Mouse (Mus musculus) heart, postnatal 0 days (tissue): ENCODE measurements around the gene Slc9a9. TPM values are rescaled to one million over a fixed set of nuclear protein-coding genes. Genes with fewer than 3 reads are reported as not detected.

ENCODE experiments used
- ATAC-seq: fragments of 200-750 bp; cut with Nextera tagmentation; 2 replicates; pipeline ENCODE4 v1.8.0; 2017; ENCODE audit warnings: low read depth, moderate number of reproducible peaks, moderate library complexity; ENCODE audit not compliant: insufficient read depth
- DNase-seq: peaks from one replicate; pipeline ENCODE4 v3.0.0-alpha.2; 2016; ENCODE audit warnings: low spot score
- H3K27ac ChIP-seq: fragments of 300-500 bp; sonication (generic); 2 replicates; pipeline ENCODE4 v1.5.1; 2014; ENCODE audit warnings: low read depth, mild to moderate bottlenecking
- H3K27me3 ChIP-seq: fragments of 300-500 bp; sonication (generic); 2 replicates; pipeline ENCODE4 v1.6.1; 2014; ENCODE audit warnings: low read length, mixed read lengths; ENCODE audit not compliant: control insufficient read depth, insufficient read depth
- H3K36me3 ChIP-seq: fragments of 300-500 bp; sonication (generic); replicated peaks from 2 replicates; pipeline ENCODE4 v1.6.1; 2014; ENCODE audit warnings: low read length, mixed read lengths; ENCODE audit not compliant: control insufficient read depth, insufficient read depth
- H3K4me1 ChIP-seq: fragments of 300-500 bp; sonication (generic); 2 replicates; pipeline ENCODE4 v1.6.1; 2014; ENCODE audit warnings: antibody characterized with exemption; ENCODE audit not compliant: control insufficient read depth, insufficient read depth
- H3K4me2 ChIP-seq: fragments of 300-500 bp; sonication (generic); 2 replicates; pipeline ENCODE4 v1.6.1; 2014; ENCODE audit warnings: low read depth, mild to moderate bottlenecking, low read length, moderate library complexity
- H3K4me3 ChIP-seq: fragments of 300-500 bp; sonication (generic); 2 replicates; pipeline ENCODE4 v1.5.1; 2014; ENCODE audit warnings: low read depth, low read length
- H3K9ac ChIP-seq: fragments of 300-500 bp; sonication (generic); replicated peaks from 2 replicates; pipeline ENCODE4 v1.6.1; 2014; ENCODE audit warnings: low read depth, low read length, mixed read lengths
- H3K9me3 ChIP-seq: fragments of 300-500 bp; sonication (generic); replicated peaks from 2 replicates; pipeline ENCODE4 v1.6.1; 2016; ENCODE audit warnings: low read length; ENCODE audit not compliant: control insufficient read depth
- CTCF ChIP-seq: IDR thresholded peaks from 2 replicates; pipeline ENCODE4 v1.5.1; 2016; ENCODE audit warnings: antibody characterized with exemption, control low read depth, low read depth
- EP300 ChIP-seq: IDR thresholded peaks from 2 replicates; pipeline ENCODE4 v1.6.1; 2016; ENCODE audit warnings: antibody characterized with exemption, low read depth
- WGBS: fragments of 180-500 bp; shearing (Covaris S2); extraction: QIAGEN DNeasy Blood & Tissue Kit; methylation state at CpG from one replicate; pipeline ENCODE4 v1.1.7; 2014; 5-methylcytosine and 5-hydroxymethylcytosine counted together
- polyA plus RNA-seq: library from polyadenylated mRNA; unstranded; fragments of >200 nt; fragmentation: Nextera tagmentation; extraction: Ambion mirVana; gene quantifications from 2 replicates; pipeline ENCODE4 v1.2.1, GENCODE M21; 2015
- total RNA-seq: library from RNA; depleted of rRNA; stranded (reverse); fragments of >200 nt; gene quantifications from 2 replicates; pipeline ENCODE4 v1.2.3, GENCODE M21; 2014; ENCODE audit warnings: low replicate concordance

The Slc9a9 gene
- total and polyA plus RNA-seq, 2 experiments from 2014 or later, result 1.9 to 7.1 TPM

DNA sequence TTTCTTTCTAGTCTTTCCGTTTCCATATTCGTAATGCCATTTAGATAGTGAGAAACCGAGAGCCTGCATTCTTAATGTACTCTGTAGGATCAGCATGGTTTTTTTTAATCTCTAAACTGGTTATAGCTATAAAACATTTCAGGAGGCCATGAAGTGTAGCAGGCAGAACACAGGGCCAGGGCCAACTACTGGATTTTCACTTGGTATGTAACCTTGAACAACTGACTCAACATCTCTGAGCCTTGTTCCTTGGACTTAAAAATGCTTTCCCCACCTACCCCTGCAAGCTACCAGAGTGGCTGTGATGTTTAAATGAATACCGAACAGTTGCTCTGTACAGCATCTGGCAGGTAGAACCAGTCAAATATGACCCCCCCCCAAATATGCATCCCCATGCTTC is 418.5 kb downstream of the Slc9a9 start:
- H3K4me3 ChIP-seq, result no peak overlapping the region
- ATAC-seq, result no peak

DNA sequence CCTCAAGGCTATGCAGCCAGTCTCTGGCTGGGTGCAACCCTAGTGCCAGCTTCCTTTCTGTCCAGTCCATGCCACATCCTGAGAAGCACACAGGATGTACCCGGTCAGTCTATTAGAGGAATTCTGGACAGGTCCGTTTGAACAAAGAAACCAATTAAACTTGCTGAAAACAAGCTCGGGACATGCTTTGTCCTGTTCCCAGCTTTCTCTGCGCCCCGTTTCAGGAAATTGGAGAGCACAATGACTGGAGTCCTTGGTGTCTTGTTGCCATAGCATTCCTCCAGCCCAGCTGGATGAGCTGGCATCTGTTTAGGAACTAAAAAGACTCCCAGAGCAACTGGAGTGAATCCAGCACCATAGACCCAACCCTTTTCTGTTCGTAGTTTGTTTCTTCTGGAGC is 419.3 kb downstream of the Slc9a9 start:
- Histone ChIP-seq H3K4me2 (no peak overlapping the region), H3K9me3 (no peaks in the 10 kb centered on the region), H3K27me3 (no peaks in the 10 kb centered on the region), H3K4me1 (no peaks in the 10 kb centered on the region), H3K36me3 (no peaks in the 10 kb centered on the region), H3K9ac (no peak overlapping the region), H3K27ac (no peak overlapping the region), H3K4me3 (no peak overlapping the region)
- 71% methylated on average over 6 of the region's 6 CpGs for WGBS
- ATAC-seq (no peak), DNase-seq (no peak)
- TF ChIP-seq EP300, result no peak
- TF ChIP-seq CTCF, result no peak

More for the DNA sequence above, 418.5 kb downstream of the Slc9a9 start:
- H3K27me3 ChIP-seq, result no peaks in the 10 kb centered on the region
- H3K9ac ChIP-seq, result no peak overlapping the region
- no peaks in the 10 kb centered on the region for H3K4me1 ChIP-seq
- TF ChIP-seq CTCF, result no peak
- TF ChIP-seq EP300, result no peak
- no peaks in the 10 kb centered on the region for H3K36me3 ChIP-seq
- no peaks in the 10 kb centered on the region for H3K9me3 ChIP-seq
- H3K27ac ChIP-seq, result no peak overlapping the region
- WGBS, result 90% methylated on average over 4 of the region's 4 CpGs
- H3K4me2 ChIP-seq, result no peak overlapping the region
- no peak for DNase-seq

DNA sequence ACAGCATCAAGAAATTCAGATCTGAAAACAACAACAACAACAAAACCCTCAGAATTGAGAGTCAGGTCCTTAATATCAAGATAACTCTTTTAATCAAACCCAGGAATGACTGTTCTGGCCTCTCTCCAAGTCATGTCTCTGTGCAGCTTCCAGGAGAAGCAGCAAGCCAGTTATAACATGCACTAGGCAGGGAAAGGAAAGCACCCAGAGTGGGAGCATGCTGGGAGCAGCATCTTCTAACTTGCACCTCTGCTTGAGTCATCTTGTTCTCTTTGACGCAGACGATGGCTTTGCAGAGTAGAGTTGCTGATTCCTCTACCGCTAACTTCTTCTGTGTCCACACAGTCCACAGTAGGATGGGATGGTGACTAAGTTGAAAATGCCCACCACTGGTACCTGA is 426.8 kb downstream of the Slc9a9 start:
- ATAC-seq (no peak), DNase-seq (no peak)
- TF ChIP-seq EP300 (no peak), CTCF (no peak)
- Histone ChIP-seq H3K27me3 (no peaks in the 10 kb centered on the region), H3K36me3 (no peaks in the 10 kb centered on the region), H3K9me3 (no peaks in the 10 kb centered on the region), H3K4me3 (no peak overlapping the region), H3K4me1 (no peaks in the 10 kb centered on the region), H3K9ac (no peak overlapping the region), H3K27ac (no peak overlapping the region), H3K4me2 (no peak overlapping the region)
- 89% methylated on average over 3 of the region's 3 CpGs for WGBS

DNA sequence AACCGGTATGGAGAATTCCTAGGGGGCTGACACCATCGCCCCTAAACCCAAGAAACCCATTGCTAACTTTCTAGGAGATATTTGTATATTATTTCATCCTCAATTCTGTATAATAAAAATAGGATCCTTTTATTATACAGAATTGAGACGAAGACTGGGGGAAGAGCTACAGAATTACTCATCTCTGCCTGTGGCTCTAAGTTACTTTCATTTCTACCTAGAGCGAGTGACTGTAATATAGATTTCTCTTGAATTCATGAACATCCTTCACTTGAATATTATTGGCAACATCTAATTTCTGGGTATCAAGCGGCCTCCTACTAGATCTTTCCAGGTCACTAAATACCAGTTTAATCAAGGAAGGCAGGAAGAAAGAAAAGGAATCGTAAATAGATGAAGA is 436.1 kb downstream of the Slc9a9 start:
- no peak for ATAC-seq
- whole genome bisulfite sequencing, result 83% methylated on average over 6 of the region's 6 CpGs
- Histone ChIP-seq H3K36me3 (no peaks in the 10 kb centered on the region), H3K9ac (no peak overlapping the region), H3K4me1 (no peaks in the 10 kb centered on the region), H3K27ac (no peak overlapping the region), H3K9me3 (no peaks in the 10 kb centered on the region), H3K4me3 (no peak overlapping the region), H3K4me2 (no peak overlapping the region), H3K27me3 (no peaks in the 10 kb centered on the region)
- no peak for TF ChIP-seq CTCF
- no peak for TF ChIP-seq EP300
- no peak for DNase-seq

DNA sequence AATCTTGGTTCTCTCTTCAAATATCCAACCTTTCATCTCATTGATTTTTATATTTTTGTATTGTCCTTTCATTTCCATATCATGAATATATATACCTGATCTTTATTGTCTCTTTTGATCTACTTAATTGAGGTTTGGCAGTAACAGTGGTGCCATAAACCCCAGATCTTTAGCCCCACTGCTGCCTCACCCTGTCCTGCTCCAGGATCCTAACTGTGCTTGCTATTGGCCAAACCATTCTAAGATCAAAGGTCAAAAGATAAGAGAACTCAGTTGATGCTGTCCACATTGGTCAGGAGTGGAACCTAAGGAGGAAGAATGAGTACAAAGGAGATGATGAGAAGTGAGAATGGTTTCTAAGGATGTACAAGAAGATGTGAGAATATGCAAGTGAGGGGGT is 440.1 kb downstream of the Slc9a9 start:
- no peaks in the 10 kb centered on the region for H3K9me3 ChIP-seq
- DNase-seq, result no peak
- H3K36me3 ChIP-seq, result no peaks in the 10 kb centered on the region
- no peak overlapping the region for H3K4me3 ChIP-seq
- no peaks in the 10 kb centered on the region for H3K27me3 ChIP-seq
- H3K4me2 ChIP-seq, result no peak overlapping the region
- TF ChIP-seq EP300, result no peak
- no peak for TF ChIP-seq CTCF
- no peaks in the 10 kb centered on the region for H3K4me1 ChIP-seq
- ATAC-seq, result no peak
- no peak overlapping the region for H3K9ac ChIP-seq
- H3K27ac ChIP-seq, result no peak overlapping the region

DNA sequence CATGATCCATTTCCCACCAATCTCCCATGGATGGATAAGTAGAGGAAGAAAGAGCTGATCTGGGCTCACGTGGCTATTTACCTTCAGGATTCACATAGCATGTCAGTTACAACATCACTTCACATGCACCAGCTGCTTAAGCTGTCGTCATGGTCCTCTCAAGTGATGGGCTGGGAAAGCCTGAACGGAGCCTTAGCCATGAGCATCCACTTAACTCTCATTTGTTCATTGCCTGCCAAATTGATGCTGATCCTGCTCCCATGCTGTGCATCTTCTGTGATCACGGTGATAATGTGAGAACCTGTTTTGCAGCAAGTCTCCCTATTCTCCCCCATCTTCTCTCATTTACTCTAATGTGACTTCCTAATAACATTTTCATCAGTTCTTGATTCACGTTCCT is 441.1 kb downstream of the Slc9a9 start:
- WGBS, result 64% methylated on average over 5 of the region's 5 CpGs
- no peaks in the 10 kb centered on the region for H3K27me3 ChIP-seq
- H3K4me2 ChIP-seq, result no peak overlapping the region
- no peak overlapping the region for H3K4me3 ChIP-seq
- H3K9ac ChIP-seq, result no peak overlapping the region
- no peaks in the 10 kb centered on the region for H3K36me3 ChIP-seq
- H3K4me1 ChIP-seq, result no peaks in the 10 kb centered on the region
- no peaks in the 10 kb centered on the region for H3K9me3 ChIP-seq
- ATAC-seq, result no peak
- H3K27ac ChIP-seq, result no peak overlapping the region
- DNase-seq, result no peak
- TF ChIP-seq EP300, result no peak
